Mouse (Mus musculus): ENCODE measurements around the gene Ckap4.

GRCm38 (mm10) chr10:84577071-84577727, 43.3 kb upstream of the Ckap4 start:
- TF ChIP-seq SRF (IDR thresholded peaks at IDR 0.05; ENCODE audit: control insufficient read depth, insufficient read length, low read depth) (no peak), USF1 (IDR thresholded peaks at IDR 0.05; ENCODE audit: low read depth) (no peak), POLR2A (IDR thresholded peaks at IDR 0.05; ENCODE audit: insufficient read length, low read depth) (no peak), MYOD1 (IDR thresholded peaks at IDR 0.05; ENCODE audit: control insufficient read depth in 1 of 3, insufficient read length in 2 of 3, low read depth in 2 of 3) (no peak), POLR2AphosphoS2 (IDR thresholded peaks at IDR 0.05; ENCODE audit: insufficient read length, low read depth) (no peak), MAX (IDR thresholded peaks at IDR 0.05; ENCODE audit: low read depth) (no peak), E2F4 (IDR thresholded peaks at IDR 0.05; ENCODE audit: insufficient read depth) (no peak), MYOG (IDR thresholded peaks at IDR 0.05; ENCODE audit: control insufficient read depth in 1 of 3, insufficient read depth in 1 of 3, insufficient read length in 2 of 3, low read depth in 2 of 3) (no peak), REST (IDR thresholded peaks at IDR 0.05; ENCODE audit: insufficient read depth, insufficient read length) (no peak)

Data from myocyte (in vitro differentiated cells).